Mouse (Mus musculus) frontal cortex, postnatal 14 days (tissue): ENCODE data around the gene Ddx5.
A peak's percentile ranks its signal among the peaks of the same experiment; 100 is the strongest.
"Not testable (repeated sequence)": the region's sequence is repeated elsewhere in the genome, so short reads cannot be mapped to it uniquely, and the experiment has no call there.

ENCODE experiments used
- DNase-seq, 2 experiments: peaks; one replicate each; pipeline ENCODE4 v3.0.0; 2022; ENCODE audit warnings: low spot score in 2 of 2

Ddx5 gene

GRCm38 (mm10) chr11:106762139-106762799, 26.7 kb downstream of the Ddx5 start:
- no peak for DNase-seq

DNA sequence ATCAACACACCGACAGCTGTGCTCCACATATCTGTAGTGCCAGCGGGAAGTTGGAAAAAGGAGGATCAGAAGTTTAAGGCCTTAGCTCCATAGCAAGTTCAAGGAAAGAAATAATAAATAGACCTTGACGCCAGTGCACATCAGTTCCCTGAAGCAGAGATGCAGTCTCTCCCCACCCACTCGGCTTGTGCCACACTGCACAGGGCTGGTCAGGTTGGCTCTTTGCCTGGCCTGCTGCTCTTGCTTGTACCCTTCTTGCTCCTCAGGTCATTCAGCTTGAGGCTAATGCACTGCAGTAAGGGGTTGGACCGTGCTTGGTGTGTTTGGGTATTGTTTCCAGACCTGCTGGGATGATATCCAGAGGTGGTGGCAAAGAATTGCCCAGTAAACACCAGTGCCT, 28.5 kb downstream of the Ddx5 start:
- no peak for DNase-seq

GRCm38 (mm10) chr11:106759028-106759427, 30.0 kb downstream of the Ddx5 start:
- no peak for DNase-seq

DNA sequence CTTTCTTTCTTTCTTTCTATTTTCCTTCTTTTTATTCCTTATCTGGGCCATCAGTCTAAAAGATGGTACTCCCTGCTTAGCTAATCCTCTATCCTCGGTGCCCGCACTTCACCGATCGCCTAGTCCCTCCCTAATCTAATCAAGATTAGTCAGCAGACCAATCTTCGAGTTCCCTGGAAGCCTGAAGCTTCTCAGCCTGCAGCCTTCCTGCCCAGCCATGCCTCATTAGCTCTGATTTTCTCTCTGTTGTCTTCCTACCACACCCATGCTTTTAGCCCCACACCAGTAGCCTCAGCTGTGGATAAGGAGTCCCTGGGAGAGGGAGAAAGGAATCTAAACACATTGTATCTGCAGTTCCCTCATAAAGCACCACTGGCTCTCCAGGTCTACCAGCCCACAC, 33.4 kb downstream of the Ddx5 start:
- DNase-seq: no peak

GRCm38 (mm10) chr11:106753314-106753713, 35.7 kb downstream of the Ddx5 start:
- no peak for DNase-seq

DNA sequence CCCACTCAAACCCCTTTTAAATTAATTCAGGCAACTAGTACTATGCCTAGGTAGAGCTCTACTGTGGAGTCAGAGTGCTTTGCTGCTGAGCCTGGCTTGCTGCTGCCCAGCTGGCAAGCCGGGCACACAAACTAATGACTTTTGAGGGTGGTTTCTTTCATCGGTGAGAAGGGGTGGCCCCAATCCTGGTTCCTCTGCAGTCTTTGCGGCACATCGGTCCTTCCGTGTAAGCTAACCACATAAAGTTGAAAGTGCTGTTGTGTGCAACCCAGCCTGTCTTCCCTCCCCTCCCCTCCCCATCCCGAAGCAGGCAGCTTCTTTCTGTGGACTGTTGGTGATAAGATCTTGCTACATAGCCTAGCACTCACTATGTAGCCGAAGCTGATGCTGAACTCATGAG, 36.9 kb downstream of the Ddx5 start:
- no peak for DNase-seq

- DNase-seq: no peak
These were observed 37.7 kb downstream of the Ddx5 start, which contains the start of gene Milr1 for GRCm38 (mm10) chr11:106751039-106752018. Gene Milr1, plus strand, starts transcription at chr11:106751226.

DNA sequence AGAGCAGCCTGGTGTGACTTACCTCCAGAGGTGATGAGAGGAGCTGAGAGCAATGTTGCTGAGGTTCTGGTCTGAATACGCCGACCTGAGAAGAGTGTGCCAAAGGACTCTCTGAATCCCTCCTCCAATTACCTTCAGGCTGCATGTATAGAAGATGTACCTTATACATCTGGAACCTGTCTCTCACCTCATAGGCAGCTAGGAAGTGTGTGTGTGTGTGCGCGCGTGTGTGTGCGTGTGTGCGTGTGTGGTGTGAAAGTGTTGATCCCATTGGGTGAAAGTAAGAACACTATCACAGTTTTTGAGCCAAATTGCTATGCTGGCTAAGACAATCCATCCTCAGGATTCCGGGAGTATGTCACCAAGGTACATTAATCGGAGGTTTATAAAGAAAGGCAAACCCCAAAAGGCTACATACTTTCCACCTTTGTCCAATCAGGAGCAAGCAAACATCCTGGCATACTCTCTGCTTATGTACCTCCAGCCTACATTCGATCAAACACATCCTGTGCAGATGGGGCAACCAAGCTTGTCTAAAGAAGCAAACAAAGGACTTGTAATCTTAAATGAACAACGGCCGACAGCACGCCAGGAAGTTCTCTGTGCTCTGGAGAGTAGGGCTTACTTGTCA, 38.7 kb downstream of the Ddx5 start, which contains the start of gene Pecam1:
TSS of gene Pecam1 (minus strand) at position 508 of the 631 bp plus-strand sequence.
- DNase-seq: no peak

GRCm38 (mm10) chr11:106749557-106750120, 39.3 kb downstream of the Ddx5 start:
- DNase-seq: not testable (repeated sequence)

- DNase-seq: no peak
These were observed 44.0 kb downstream of the Ddx5 start for GRCm38 (mm10) chr11:106744949-106745348.

DNA sequence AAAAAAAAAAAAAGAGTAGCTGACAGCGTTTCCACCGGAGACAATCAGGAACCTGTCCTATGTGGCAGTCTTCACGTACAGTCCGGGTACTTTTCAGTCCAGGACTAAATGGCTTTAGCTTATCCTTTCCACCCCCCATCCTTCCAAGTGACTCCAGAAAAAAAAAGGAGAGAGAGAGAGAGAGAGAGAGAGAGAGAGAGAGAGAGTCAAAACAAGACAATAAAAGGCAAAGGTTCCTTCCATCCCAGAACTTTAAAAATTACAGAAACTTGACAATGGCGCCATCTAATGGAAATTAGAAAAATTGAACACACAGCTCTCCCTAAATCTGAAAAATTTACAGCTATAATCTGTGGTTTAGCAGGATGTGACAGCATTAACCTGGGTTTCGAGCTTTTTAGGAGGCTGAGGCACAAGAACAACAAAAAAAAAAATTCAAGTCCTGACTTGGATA, 46.6 kb downstream of the Ddx5 start:
- no peak for DNase-seq

GRCm38 (mm10) chr11:106741826-106742225, 47.2 kb downstream of the Ddx5 start:
- DNase-seq: no peak

DNA sequence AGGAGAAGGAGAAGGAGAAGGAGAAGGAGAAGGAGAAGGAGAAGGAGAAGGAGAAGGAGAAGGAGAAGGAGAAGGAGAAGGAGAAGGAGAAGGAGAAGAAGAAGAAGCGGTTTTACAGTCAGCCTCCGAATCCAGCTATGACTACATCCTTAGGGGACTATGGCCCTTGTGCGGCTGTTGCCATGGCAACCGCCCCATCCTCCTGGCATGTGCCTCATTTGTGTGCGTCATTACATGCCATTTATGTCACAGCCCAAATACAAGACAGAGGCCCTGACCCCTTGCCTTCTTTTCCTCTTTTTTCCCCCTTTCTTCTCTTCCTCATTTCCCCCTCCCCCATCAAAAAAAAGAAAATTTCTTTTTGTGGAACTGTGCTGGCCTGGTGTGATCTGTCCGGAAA, 47.8 kb downstream of the Ddx5 start:
- DNase-seq: no peak

- not testable (repeated sequence) for DNase-seq
These were observed 48.3 kb downstream of the Ddx5 start for GRCm38 (mm10) chr11:106740724-106741123.

- no peak for DNase-seq
These were observed 49.9 kb downstream of the Ddx5 start for GRCm38 (mm10) chr11:106739116-106739515.

DNA sequence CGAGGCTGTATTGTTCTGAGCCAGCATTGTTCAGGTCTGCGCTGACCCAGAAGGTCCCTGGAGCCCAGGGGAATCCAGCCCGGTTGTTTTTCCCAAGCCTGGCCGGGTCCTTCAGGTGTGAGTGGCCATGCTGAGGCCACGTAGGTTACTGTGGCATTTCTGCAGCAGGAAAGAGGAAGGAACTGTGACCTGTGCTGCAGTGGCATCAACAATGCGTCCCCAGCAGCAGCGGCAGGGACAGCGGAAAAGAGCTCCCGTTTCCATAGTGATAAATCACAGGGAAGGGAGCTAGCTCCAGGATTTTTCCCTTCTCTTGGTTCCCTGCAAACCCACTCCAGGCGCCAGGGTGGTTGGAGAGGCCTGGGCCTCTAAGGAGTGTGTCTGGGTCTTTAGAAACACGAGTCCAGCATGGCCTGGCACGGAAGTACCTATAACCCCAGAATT, 51.8 kb downstream of the Ddx5 start:
- DNase-seq: peak in 1 of 2 experiments; percentile 40

- DNase-seq: no peak
These were observed 52.4 kb downstream of the Ddx5 start for GRCm38 (mm10) chr11:106736614-106737013.

DNA sequence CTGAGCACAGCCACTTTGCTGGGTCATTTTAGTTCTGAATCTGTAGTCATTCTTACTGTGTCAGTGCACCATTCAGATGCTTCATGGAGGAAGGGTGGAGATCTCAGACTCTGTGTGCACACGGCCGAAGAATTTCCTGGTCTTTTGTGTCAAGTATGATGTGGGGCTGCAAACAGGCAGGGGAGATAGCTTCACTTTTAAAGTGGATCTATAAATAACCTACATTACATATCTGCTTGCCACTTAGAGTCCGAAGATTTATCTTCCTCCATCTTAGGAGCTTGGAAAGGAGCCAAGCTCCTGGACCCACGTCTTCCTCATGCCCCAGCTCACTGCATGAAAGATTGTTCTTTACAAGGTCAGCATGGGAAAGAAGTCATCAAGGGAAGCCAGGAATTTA, 58.3 kb downstream of the Ddx5 start:
- no peak for DNase-seq
